8 mouse cellular contexts compared by ENCODE assay signal in genomic region chr17:65783182-65784161, GRCm38 (mm10). TPM values are rescaled to one million over a fixed set of nuclear protein-coding genes. Genes with fewer than 3 reads are reported as not detected.
A peak's percentile ranks its signal among the peaks of the same experiment; 100 is the strongest.
DNase-seq lines count a peak whose midpoint lies in the region; ATAC-seq and TF ChIP-seq lines count a peak whose summit lies in the region.

No protein-coding gene starts in this region.

- H3K27me3 ChIP-seq in embryonic facial prominence, embryonic 11.5 days (ENCODE audit: control insufficient read depth, insufficient read depth, low read length): no peaks in the 10 kb centered on the region
- H3K27me3 ChIP-seq in kidney, adult 2 months (replicated peaks; ENCODE audit: control insufficient read depth, insufficient read depth, low read length): no peaks in the 10 kb centered on the region
- no peaks in the 10 kb centered on the region for H3K27me3 ChIP-seq in midbrain, embryonic 16.5 days (ENCODE audit: control insufficient read depth, insufficient read depth, low read depth, low read length)
- no peaks in the 10 kb centered on the region for H3K27me3 ChIP-seq in spleen, adult 2 months (ENCODE audit: control insufficient read depth, insufficient read depth, low read length)

- H3K4me3 ChIP-seq in embryonic facial prominence, embryonic 11.5 days (ENCODE audit: low read depth, low read length): peak overlapping the region; percentile 92
- peak overlapping the region; percentile 74 for H3K4me3 ChIP-seq in kidney, adult 2 months (ENCODE audit: insufficient read depth, low read depth, low read length)
- peak overlapping the region; percentile 98 for H3K4me3 ChIP-seq in midbrain, embryonic 16.5 days (ENCODE audit: low read depth, low read length)
- peak overlapping the region; percentile 87 for H3K4me3 ChIP-seq in spleen, adult 2 months (ENCODE audit: extremely low read depth, insufficient read depth, insufficient read length)

- peak; percentile 25 for ATAC-seq in embryonic facial prominence, embryonic 11.5 days (replicated peaks; ENCODE audit: insufficient number of reproducible peaks, low FRiP score, low TSS enrichment, low read depth)
- peak; percentile 77 for ATAC-seq in midbrain, embryonic 16.5 days

- H3K9me3 ChIP-seq in embryonic facial prominence, embryonic 11.5 days (replicated peaks; ENCODE audit: control insufficient read depth, low read length): no peaks in the 10 kb centered on the region
- H3K9me3 ChIP-seq in midbrain, embryonic 16.5 days (replicated peaks; ENCODE audit: control insufficient read depth, low read length, poor library complexity, severe bottlenecking): no peaks in the 10 kb centered on the region

- H3K4me1 ChIP-seq in embryonic facial prominence, embryonic 11.5 days (ENCODE audit: control insufficient read depth, insufficient read depth, low read length): no peaks in the 10 kb centered on the region; the same call in 1 of the 2 replicates
- H3K4me1 ChIP-seq in kidney, adult 2 months (ENCODE audit: control insufficient read depth, insufficient read depth, low read length): 0 out of 2 replicates have a peak, but pooled peaks cover 8% of the 10 kb centered on the region
- peaks cover 23% of the 10 kb centered on the region for H3K4me1 ChIP-seq in midbrain, embryonic 16.5 days (ENCODE audit: control insufficient read depth, insufficient read depth, low read length)
- H3K4me1 ChIP-seq in spleen, adult 2 months (ENCODE audit: control insufficient read depth, insufficient read depth, insufficient read length): peaks cover 11% of the 10 kb centered on the region

- TF ChIP-seq POLR2A in kidney, adult 2 months (IDR thresholded peaks at IDR 0.05; ENCODE audit: low read depth, low read length): no peak
- no peak for TF ChIP-seq POLR2A in spleen, adult 2 months (IDR thresholded peaks at IDR 0.05; ENCODE audit: low read depth, low read length)

- no peaks in the 10 kb centered on the region; the same call in 1 of the 2 replicates for H3K36me3 ChIP-seq in embryonic facial prominence, embryonic 11.5 days (replicated peaks; ENCODE audit: control insufficient read depth, insufficient read depth, low read depth, low read length)
- H3K36me3 ChIP-seq in kidney, adult 2 months (ENCODE audit: control insufficient read depth, insufficient read depth, low read length): no peaks in the 10 kb centered on the region
- H3K36me3 ChIP-seq in midbrain, embryonic 16.5 days (ENCODE audit: control insufficient read depth, insufficient read depth, low read length): no peaks in the 10 kb centered on the region
- H3K36me3 ChIP-seq in spleen, adult 2 months (ENCODE audit: control insufficient read depth, insufficient read depth, low read length): no peaks in the 10 kb centered on the region

- peak overlapping the region; percentile 79 for H3K4me2 ChIP-seq in embryonic facial prominence, embryonic 11.5 days (ENCODE audit: low read depth, low read length)
- peak overlapping the region; percentile 70 for H3K4me2 ChIP-seq in midbrain, embryonic 16.5 days (ENCODE audit: low read length)

- peak overlapping the region; percentile 99 for H3K9ac ChIP-seq in embryonic facial prominence, embryonic 11.5 days (replicated peaks; ENCODE audit: low read length)
- peak overlapping the region; percentile 99 for H3K9ac ChIP-seq in midbrain, embryonic 16.5 days (ENCODE audit: low read depth, low read length)

- DNase-seq in 3T3-L1 (ENCODE audit: low read depth, low spot score) (peak; percentile 39), liver (peak; percentile 76)
- DNase-seq in adrenal gland, postnatal 10 days: peak; percentile 87
- DNase-seq in embryonic facial prominence, embryonic 11.5 days (ENCODE audit: low spot score): peak; percentile 84
- peak; percentile 69 for DNase-seq in heart, adult 8-10 months (ENCODE audit: low spot score)
- DNase-seq in kidney, adult 2 months: peak; percentile 74
- peak in 1 of 2 experiments; percentile 80 for DNase-seq in spleen, adult 2 months (ENCODE audit: low read depth in 1 of 2, low spot score in 2 of 2)

- WGBS in embryonic facial prominence, embryonic 11.5 days: under 1% methylated on average over 75 of the region's 135 CpGs
- WGBS in kidney, adult 2 months: 8% methylated on average over 120 of the region's 135 CpGs
- under 1% methylated on average over 46 of the region's 135 CpGs for WGBS in midbrain, embryonic 16.5 days
- WGBS in spleen, adult 2 months: under 1% methylated on average over 114 of the region's 135 CpGs

- no peak for TF ChIP-seq CTCF in kidney, adult 2 months (conservative IDR thresholded peaks at IDR 0.05; ENCODE audit: insufficient read depth, insufficient read length, low read depth, low read length)
- TF ChIP-seq CTCF in spleen, adult 2 months (IDR thresholded peaks at IDR 0.05; ENCODE audit: extremely low read depth, insufficient read depth, insufficient read length, insufficient replicate concordance): no peak

- H3K27ac ChIP-seq in embryonic facial prominence, embryonic 11.5 days (replicated peaks; ENCODE audit: low read depth, low read length): peak overlapping the region; percentile 99
- peak overlapping the region; percentile 91 for H3K27ac ChIP-seq in kidney, adult 2 months (ENCODE audit: insufficient read depth, low read depth, low read length)
- H3K27ac ChIP-seq in midbrain, embryonic 16.5 days (ENCODE audit: low read length): peak overlapping the region; percentile 99
- H3K27ac ChIP-seq in spleen, adult 2 months (ENCODE audit: insufficient read depth, low read length): peak overlapping the region; percentile 99

RNA-seq across cellular contexts. Expression of gene Ppp4r1, which starts 1.1 kb away (rescaled TPM):
- 10 to 100 TPM; 59.5 to 69.7 TPM for total RNA-seq in adrenal gland, postnatal 10 days (2021)
- 63.5 and 65.1 TPM in 2 replicates for polyA plus RNA-seq in embryonic facial prominence, embryonic 11.5 days (2014; fragmentation: Nextera tagmentation; extraction: Ambion mirVana)
- total RNA-seq in heart, adult 8-10 months (2022): 10 to 100 TPM; 33.2 to 39.5 (median 37.6) TPM
- 34.3 and 37.6 TPM in 2 replicates for polyA plus RNA-seq in kidney, adult 2 months (2012; rRNA removed)
- polyA plus RNA-seq in midbrain, embryonic 16.5 days (2015; fragmentation: Nextera tagmentation; extraction: Ambion mirVana): 41.5 and 45.2 TPM in 2 replicates
- 23.1 and 23.3 TPM in 2 replicates for polyA plus RNA-seq in spleen, adult 2 months (2012; rRNA removed)

RNA-seq across cellular contexts. Expression of gene Rab31, which starts 10.9 kb away (rescaled TPM):
- 10 to 100 TPM; 32.1 to 32.5 TPM for total RNA-seq in adrenal gland, postnatal 10 days (2021)
- polyA plus RNA-seq in embryonic facial prominence, embryonic 11.5 days (2014; fragmentation: Nextera tagmentation; extraction: Ambion mirVana): 70.8 and 80.5 TPM in 2 replicates
- total RNA-seq in heart, adult 8-10 months (2022): 10 to 100 TPM in 3 of 4 experiments, 1 to 10 TPM in 1; 9.5 to 15.5 (median 12.9) TPM
- 16.8 and 17.6 TPM in 2 replicates for polyA plus RNA-seq in kidney, adult 2 months (2012; rRNA removed)
- 79.4 and 86.0 TPM in 2 replicates for polyA plus RNA-seq in midbrain, embryonic 16.5 days (2015; fragmentation: Nextera tagmentation; extraction: Ambion mirVana)
- 11.0 and 12.3 TPM in 2 replicates for polyA plus RNA-seq in spleen, adult 2 months (2012; rRNA removed)
